Mouse (Mus musculus): ENCODE data around the gene Prkar2b. TPM values are rescaled to one million over a fixed set of nuclear protein-coding genes. Genes with fewer than 3 reads are reported as not detected.
"Not testable (repeated sequence)": the region's sequence is repeated elsewhere in the genome, so short reads cannot be mapped to it uniquely, and the experiment has no call there.

The Prkar2b gene
- total RNA-seq, 1 experiment from 2014 or later: 39.8 TPM

DNA sequence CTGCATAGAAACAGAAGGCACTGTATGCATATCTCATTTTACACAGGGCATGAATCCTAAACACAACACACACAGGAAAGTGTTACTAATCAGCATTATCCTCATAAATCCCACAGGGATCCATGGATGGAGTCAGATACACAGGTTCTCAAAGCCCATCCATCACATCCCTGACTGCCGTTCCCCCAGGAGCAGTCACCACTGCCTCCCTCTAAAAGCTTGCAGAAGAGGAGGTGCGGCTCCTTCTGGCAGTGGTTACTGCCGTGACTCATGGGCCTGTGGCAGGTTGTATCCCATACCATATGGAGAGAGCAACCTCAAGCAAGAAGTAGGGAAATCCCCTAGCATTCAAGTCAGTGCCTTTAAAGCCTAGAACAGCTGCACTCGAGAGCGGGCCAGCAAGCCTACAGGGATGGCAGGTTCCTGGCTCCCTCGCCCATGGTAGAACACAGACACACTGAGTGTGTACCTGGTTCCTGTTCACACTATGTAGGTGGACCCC, 45.8 kb downstream of the Prkar2b start:
- 0 out of 2 replicates have a peak, but pooled peaks have one; percentile 30 for ATAC-seq (ENCODE audit: extremely low read depth, insufficient number of reproducible peaks, low FRiP score, poor library complexity, severe bottlenecking)

DNA sequence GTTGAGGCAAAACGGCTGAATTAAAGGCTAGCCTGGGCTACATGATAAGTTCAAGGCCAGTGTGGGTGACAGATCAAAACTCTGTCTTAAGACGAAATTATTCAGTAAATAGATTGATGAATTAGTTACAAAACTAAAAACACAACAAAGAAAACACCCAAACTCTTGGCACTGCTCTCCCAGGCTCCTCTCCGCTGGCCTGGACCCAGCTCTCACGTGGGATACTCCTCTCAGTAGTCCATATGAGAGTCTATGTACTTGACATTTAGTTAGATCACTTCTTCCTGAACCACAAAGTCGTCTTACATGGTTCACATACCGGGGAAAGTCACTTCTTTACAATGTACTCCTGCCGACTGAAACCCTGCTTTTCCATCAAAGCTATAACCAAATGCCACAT, 46.3 kb downstream of the Prkar2b start:
- no peak for ATAC-seq (ENCODE audit: extremely low read depth, insufficient number of reproducible peaks, low FRiP score, poor library complexity, severe bottlenecking)

DNA sequence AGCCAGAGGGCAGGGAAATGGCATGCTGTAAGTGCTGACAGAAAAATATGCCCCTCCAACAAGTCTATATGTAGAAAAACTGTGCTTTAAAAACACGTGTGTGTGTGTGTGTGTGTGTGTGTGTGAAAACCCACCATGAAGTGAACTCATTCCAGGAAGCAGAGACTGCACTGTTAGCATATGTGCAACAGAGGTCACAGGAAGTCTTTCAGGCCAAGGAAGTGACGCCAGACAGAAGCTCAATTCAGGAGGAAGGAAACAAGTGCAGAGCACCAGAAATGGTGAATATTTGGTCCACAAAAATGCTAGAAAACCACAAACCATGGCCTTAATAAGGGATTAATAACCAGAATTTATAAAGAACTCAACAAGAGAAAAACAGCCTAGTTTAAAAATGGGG, 48.9 kb downstream of the Prkar2b start:
- ATAC-seq (ENCODE audit: extremely low read depth, insufficient number of reproducible peaks, low FRiP score, poor library complexity, severe bottlenecking): peak; percentile 33; the same call in 1 of the 2 replicates

DNA sequence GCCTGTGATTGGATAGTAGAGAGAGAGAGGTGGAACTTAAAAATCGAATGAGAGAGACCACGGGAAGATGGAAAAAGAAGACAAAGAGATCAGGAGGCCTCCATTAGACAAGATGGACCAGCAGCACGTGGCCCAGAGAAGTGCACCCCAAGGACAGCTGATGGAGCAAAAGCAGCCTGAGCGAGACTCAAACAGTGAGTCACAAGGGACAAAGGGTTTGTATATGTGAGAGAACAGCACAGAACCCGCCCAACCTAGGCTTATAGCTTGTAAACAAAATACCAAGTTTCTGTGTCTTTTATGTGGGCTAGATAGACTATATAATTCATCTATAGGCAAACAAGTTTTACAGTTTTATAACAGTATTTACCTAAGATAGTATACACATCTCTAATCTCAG, 50.0 kb downstream of the Prkar2b start:
- ATAC-seq (ENCODE audit: extremely low read depth, insufficient number of reproducible peaks, low FRiP score, poor library complexity, severe bottlenecking): no peak

DNA sequence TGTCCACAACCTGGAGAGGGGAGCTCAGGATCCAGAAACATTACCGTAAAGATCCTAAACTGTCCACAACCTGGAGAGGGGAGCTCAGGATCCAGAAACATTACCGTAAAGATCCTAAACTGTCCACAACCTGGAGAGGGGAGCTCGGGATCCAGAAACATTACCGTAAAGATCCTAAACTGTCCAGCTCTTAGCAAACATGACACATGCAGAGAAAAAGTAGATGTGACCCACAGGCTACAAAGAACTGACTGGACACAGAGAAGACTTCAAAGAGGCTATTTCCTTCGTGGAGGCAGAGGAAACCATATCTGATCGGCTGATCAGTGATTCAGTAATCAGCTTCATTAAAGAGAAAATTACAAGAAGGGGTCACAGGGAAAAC, 51.1 kb downstream of the Prkar2b start:
- not testable (repeated sequence) for ATAC-seq (ENCODE audit: extremely low read depth, insufficient number of reproducible peaks, low FRiP score, poor library complexity, severe bottlenecking)

DNA sequence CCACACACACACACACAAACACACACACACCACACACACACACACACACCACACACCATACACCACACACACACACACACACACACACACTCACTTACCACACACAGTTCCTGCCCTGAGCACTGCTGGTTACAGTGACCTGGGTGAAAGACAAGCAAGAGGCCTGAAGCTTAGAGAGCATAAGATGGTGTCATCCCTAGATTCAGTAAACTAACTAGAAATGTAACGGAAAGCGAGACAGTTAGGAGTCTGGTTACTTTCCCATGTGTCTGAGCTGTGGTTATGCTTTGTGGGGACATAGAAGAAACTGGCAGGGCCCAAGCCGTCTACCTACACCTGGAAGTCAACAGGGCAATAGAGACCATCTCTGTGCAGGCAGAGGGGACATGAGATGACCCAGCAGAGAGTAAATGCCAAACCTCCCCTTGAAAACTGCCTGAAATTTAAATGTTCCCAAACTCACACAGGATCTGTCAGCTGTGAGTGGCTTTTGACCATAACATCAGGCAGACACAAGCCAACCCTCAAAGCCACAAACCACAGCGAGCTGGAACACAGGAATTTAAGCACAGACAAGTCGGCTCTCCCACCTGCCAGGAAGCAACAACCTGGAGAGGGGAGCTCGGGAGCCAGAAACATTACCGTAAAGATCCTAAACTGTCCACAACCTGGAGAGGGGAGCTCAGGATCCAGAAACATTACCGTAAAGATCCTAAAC, 51.7 kb downstream of the Prkar2b start:
- no peak; the same call in none of the 2 replicates for ATAC-seq (ENCODE audit: extremely low read depth, insufficient number of reproducible peaks, low FRiP score, poor library complexity, severe bottlenecking)

DNA sequence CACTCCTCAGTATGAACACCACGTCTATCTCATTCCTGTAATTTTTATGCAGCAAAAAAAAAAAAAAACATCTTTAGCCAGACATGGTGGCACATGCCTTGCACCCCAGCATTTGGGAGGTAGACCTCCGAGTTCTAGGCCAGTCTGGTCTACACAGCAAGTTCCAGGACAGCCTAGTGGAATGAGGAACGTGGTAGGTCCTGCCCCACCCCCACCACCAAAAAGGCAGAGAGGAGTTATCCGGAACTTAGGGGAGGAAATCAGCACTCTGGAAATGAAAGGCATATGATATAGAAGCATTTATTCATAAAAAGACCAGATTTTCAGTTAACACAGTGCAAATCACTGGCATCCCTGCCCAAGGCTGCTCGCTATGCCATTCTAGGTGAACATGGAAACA, 52.4 kb downstream of the Prkar2b start:
- ATAC-seq (ENCODE audit: extremely low read depth, insufficient number of reproducible peaks, low FRiP score, poor library complexity, severe bottlenecking): no peak

DNA sequence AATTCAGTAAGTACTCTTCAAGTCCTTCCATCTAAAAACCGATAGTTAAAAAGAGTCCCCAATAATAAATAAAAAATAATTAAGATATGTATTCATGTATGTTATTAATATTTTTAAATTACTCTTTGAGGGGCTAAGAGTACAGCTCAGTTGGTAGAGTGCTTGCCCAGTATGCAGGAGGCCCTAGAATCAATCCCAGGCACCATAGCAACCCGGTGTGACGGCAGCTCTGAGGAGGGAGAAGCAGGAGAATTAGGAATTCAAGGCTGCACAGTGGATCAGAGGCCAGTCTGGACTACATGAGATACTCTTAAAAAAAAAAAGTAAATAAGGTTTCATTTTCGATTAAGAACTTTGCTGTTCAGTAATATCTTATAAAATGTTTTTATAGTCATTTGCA, 53.5 kb downstream of the Prkar2b start:
- ATAC-seq (ENCODE audit: extremely low read depth, insufficient number of reproducible peaks, low FRiP score, poor library complexity, severe bottlenecking): no peak

DNA sequence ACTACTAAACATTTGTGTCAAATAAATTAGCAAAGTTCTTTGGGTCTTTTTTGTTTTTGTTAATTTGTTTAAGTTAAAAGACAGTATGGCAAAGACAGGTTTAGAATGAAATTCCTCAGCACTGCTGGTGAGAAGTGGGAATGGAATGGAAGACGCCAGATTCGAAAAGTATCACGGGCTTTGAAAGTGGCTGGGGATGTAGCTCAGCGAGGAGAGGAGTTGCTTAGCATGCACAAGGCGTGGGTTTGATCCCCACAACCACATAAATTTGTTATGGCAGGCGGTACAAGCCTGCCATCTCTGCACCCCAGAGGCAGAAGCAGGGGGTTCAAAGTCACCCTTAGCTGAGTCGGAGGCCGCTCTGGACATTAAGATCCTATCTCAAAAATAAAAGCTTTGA, 54.1 kb downstream of the Prkar2b start:
- no peak for ATAC-seq (ENCODE audit: extremely low read depth, insufficient number of reproducible peaks, low FRiP score, poor library complexity, severe bottlenecking)

DNA sequence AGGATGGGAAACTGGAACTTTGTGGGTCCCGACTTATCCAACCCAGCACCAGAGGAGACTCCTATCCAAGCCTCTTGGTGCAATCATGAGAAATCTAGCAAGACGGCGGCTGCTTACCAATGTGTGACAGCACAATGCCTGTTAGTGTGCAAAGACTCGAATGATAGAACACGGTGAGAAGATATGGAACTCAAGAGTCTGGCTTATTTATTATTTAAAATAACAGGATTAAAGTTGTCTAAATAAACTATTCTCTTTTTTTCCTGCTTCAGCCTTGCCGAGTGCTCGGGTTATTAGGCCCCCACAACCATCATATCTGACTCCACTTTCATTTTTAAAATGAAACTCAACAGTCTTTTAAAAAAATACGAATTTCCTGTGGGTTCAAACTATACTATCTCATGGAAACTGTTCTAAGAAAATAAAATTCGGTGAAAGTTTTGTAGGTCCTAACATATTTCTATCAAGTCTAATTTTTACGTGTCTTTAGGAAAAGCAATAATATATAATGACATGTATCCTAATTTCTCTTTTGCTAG, 54.6 kb downstream of the Prkar2b start:
- no peak for ATAC-seq (ENCODE audit: extremely low read depth, insufficient number of reproducible peaks, low FRiP score, poor library complexity, severe bottlenecking)

DNA sequence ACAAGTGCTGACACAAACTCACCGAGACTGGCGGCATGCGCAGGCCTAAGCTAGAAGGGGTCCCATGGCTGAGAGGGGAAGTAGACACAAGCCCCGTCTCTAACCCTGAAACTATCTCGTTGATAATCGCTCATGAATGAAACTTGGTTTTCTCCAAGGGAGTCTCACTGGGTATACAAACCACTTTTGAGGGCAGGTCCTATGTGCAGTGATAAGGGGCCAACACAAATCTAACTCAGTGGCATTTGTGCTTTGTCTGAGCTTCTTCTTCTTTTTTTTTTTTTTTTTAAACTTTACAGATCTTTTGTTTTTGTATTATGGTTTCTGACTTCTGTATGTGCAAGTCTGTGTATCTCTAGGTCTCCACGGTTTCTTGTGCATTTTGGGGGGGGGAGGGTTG, 60.6 kb downstream of the Prkar2b start:
- ATAC-seq (ENCODE audit: extremely low read depth, insufficient number of reproducible peaks, low FRiP score, poor library complexity, severe bottlenecking): no peak

DNA sequence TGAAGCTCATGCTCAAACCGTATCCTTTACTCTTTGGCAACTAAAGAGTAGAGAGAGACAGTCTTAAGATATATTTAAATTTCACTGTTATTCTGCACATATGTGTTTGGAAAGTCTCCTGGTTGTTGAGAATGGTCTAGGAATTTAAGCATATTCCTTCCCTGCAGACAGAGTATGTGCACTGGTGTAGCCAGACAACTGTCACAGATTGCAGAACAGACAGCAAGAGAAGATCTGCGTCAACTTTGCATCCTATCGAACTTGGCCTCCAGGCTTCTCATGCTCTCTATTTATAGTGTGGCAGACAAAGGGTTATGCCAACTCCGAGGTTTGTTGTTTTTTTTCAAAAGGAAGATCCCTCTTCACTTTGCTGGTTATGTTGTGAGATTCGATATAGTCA, 62.4 kb downstream of the Prkar2b start:
- ATAC-seq (ENCODE audit: extremely low read depth, insufficient number of reproducible peaks, low FRiP score, poor library complexity, severe bottlenecking): no peak

DNA sequence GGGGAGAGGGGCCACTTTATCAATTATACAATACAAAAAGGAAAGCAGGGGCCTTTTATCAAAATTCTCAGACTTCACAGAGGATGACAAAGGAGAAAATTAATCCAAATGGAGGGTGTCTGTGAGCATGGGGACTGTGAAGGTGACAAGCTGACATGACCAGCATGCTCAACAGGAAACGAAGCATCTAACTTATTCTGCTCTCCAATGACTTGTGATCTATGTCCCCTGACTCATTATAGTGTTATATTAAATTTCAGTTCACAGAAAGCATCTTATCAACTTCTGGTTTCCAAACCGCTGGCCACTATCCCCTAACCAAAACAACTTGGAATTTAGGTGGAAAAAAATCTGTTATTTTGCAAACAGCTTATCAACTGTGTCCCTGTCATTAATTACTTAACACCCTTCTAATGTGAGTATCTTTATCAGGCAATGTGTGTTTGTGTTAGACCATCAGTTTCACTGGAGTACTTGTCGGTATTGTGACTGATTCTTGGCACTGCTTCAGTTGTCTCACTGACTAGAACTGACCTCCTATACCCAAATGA, 63.7 kb downstream of the Prkar2b start:
- ATAC-seq (ENCODE audit: extremely low read depth, insufficient number of reproducible peaks, low FRiP score, poor library complexity, severe bottlenecking): no peak

DNA sequence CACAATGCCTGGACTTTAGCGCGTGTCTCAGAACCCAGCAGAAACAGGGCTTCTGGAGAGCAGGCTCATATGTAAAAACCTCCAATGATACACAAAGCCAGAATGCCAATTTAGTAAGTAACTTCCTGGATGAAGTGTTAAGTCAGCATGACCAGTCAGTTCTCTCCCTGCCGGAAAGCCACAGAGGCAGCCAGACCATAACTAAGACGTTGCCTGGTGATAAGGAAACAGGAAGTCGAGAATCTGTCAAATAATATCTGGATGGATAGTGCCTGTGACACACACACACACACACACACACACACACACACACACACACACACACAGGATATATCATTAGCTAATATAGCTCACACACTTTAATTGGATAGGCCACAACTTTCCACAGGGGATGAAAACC, 64.2 kb downstream of the Prkar2b start:
- ATAC-seq (ENCODE audit: extremely low read depth, insufficient number of reproducible peaks, low FRiP score, poor library complexity, severe bottlenecking): peak; percentile 98

DNA sequence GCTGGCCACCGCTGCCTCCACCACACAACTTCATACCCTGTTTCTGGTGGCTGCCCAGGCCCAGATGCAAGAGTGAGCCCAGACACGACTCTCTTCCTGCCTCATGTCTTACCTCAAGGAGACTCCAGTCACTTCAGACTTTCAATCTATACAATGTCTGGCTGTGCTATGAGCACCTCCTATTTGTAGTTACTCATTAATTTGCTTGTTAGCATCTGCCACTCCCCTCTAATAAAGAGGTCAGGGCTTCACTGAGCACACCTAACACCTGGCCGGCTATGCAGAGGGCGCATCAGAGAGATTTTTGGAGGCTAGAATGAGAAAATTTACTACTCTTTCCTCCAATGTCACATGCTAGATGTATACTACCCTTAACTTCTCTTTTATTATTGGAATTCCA, 70.5 kb downstream of the Prkar2b start:
- ATAC-seq (ENCODE audit: extremely low read depth, insufficient number of reproducible peaks, low FRiP score, poor library complexity, severe bottlenecking): no peak

DNA sequence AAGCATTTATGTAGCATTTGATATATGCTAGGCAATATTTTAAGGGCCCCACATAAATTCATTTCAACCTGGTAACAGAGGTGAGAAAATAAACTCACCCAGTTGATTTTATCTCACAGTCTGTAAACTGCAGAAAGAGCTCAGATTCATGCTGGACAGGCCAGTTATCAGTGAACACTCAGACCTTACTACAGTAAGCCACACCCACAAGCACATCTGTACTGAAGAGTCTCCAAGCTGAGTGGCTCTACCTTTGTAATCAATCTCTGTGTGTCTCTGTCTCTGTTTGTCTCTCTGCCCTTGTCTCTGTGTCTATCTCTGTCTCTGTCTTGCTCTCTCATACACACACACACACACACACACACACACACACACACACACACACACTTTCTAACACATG, 71.4 kb downstream of the Prkar2b start:
- no peak for ATAC-seq (ENCODE audit: extremely low read depth, insufficient number of reproducible peaks, low FRiP score, poor library complexity, severe bottlenecking)

DNA sequence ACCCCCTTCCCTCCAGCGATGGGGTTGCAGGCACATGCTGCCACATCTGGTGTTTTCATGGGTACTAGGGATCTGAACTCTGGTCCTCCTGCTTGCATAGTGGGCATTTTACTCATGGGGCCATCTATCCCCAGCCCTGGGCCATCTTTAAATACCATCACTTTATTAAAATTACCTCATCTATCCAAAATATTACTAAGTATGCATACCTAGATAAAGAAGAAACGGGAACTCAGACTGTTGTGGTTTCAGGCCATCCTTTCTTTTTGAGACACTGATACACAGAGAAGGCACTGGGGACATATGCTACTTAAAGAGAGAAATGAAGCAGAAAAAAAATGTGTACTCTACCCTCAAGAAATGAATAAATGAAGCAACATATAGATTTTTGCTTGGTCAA, 74.6 kb downstream of the Prkar2b start:
- ATAC-seq (ENCODE audit: extremely low read depth, insufficient number of reproducible peaks, low FRiP score, poor library complexity, severe bottlenecking): no peak

DNA sequence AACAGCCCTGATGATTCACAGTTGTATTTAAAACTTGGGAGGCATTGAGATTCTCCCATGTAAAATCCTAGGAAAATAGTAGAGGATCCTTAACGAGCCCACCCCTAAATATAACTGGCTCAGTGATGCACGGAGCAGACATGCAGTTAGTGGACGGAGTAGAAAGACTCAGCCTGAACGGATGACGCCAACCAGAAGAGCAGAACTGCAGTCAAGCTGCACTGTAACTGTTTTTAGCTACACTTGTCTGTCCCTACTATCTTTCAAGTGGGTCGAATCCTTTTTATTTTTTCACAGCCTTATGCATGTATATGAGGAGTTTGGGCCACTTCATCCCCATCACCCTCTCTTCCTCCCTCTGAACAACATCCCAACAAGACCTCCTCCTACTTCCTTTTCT, 75.4 kb downstream of the Prkar2b start:
- ATAC-seq (ENCODE audit: extremely low read depth, insufficient number of reproducible peaks, low FRiP score, poor library complexity, severe bottlenecking): no peak

DNA sequence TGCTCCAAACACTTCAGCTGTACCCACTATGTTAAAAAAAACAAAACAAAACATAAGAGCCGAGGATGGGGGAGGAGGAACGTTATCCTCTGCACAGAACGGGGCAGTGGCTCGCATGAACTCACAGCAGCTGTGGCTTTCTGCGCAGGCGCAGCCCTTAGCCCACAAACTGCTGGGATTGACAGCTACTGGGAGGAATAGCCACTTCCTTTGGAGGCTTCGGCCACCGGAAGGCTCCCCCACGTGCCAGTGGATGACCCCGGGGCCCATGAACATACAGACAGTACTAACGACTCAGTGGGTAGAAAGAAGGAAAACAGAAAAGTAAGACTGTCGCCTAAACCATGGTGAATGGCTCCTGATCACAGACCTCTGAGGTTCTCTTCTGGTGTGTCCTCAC, 76.4 kb downstream of the Prkar2b start:
- ATAC-seq (ENCODE audit: extremely low read depth, insufficient number of reproducible peaks, low FRiP score, poor library complexity, severe bottlenecking): no peak

DNA sequence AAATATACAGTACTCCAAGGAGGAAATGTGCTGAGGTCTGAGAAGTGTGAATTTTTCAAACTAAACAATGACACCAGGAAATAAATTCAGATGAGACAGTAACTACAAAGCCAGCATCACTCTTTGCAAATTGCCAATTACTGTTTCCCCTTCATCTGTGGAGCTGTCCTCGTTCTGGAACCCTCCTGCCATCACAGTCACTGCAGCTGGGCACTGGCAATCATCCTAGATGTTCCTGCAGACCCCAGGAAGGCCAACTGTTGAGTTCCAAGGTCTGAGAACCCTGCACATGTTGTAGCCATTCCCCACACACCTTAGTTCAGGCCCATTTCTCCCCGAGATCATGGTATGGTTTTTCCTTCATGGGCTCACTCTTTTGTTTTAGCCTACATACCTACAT, 76.9 kb downstream of the Prkar2b start:
- no peak for ATAC-seq (ENCODE audit: extremely low read depth, insufficient number of reproducible peaks, low FRiP score, poor library complexity, severe bottlenecking)

DNA sequence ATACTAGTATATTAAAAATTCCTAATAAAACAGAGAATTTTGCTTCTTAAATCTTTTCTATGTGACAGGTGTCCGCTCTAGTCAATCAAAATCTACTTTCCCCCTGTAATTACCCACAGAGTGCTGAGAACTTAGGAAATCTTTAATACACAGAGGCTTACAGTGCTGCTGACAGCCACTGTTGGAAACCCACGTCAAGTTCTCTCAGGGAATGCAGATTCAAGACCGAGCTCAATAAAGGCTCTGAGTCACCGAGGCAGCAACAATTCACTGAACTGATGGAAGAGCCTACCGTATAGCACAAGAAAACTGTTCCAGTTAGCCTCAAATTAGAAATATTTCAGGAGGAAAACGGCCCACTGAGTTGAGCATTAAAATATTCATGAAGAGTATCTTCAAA, 77.3 kb downstream of the Prkar2b start:
- ATAC-seq (ENCODE audit: extremely low read depth, insufficient number of reproducible peaks, low FRiP score, poor library complexity, severe bottlenecking): no peak
